Mouse (Mus musculus) cerebellum, adult 18-20 months (tissue): ENCODE measurements at regions not wholly inside any gene's neighbourhood (a gene's known extent, or its start where the extent isn't known, plus 50 kb on each side); places are given as distances from the start of the nearest gene placed in this dataset.

Experiments
- DNase-seq, 2 experiments: peaks; one replicate each; pipeline ENCODE4 v3.0.0; 2021

DNA sequence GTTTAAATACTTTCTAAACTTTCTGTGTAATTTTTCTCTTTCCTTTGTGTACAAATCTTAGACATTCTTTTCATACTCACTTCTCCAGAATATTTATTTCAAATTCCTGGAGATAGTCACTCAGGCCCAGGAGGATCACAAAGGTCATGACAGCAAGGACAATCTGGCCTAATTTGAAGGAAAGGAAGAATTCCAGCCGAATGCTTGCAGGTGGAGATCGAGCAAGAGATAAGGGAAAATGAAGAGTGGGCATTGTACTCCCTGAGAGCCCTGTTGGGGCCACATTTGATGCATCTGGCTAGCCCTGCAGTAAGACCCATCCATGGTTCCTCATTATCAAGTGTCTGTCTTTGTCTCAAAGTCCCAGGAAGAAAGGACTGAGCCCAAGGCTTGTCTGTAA lies 66.0 kb upstream of the Jazf1 start:
- no peak for DNase-seq

DNA sequence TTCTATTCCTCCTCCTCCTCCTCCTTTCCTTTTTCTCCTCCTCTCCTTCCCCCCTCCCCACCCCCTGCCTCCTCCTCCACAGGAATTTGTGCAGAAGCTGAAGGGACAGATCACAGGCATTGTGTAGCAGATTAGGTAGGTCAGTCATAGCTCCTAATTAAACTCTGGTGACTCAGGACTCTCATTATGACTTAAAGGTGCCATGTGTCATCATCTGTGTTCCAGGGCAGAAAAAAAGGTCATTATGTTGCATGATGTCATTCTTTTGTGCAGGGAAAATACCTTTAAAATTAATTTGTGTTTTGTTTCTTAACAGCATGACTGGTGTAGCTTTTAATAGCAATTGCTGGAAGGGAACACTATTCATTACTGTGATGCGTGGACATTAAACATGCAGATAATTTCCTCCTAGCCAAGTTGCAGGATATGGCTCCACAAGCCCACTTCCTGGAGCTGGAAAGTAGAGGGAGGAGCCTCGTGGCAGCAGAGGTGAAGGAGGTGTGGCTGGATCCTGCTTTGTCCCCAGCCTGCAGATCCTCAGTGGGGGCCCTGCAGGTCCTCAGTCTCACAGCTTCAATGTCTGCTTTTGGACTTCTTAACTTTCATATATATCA lies 62.4 kb upstream of the Jazf1 start:
- DNase-seq = no peak

DNA sequence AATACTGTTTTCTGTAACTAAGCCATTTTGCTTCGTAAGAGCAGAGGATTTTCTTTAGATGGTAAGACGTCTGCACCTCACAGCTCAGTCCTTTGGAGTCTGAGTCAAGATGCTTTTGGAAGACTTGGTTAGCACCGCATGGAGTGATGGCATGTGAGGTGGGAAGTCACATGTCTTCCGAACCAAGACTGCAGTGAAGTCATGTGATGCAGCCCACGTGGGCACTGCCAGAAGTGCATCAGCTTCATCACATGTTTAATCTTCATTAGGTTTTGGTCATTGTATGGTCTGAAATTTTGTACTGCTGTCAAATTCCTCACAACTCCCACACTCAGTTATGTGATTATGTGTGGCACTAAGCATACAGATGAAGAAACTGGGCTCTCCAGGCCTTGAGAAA lies 58.3 kb upstream of the Jazf1 start:
- DNase-seq = no peak

DNA sequence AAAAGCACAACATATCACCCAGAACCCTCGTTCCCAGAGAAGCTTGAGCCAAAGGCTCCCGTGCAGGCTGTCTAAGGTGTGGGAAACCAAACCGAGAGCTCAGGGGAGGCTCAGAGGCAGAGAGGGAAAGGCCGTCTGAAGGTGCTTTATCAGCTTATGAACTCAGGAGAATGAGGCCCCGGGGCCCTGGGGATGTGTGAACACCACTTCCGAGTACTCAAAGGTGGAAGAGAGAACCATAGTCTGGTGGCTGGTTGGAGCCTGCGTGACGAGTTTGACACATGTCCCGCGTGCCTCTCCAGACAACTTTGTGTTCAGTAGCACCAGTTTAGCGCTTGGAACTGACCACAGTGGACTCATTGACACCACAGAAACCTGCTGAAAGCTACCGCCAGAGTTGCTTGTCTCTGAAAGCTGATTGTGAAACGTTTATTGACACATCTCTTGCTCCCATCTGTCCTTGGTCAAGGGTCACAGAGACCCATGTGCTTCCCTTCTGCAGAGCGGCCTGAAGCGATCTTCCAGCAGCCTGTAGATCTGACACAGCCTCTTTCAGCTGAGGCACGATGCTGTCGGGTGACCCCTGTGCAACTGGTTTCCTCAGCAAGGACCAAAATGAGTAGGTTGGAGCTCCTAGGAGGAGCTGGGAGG lies 56.5 kb upstream of the Jazf1 start:
- no peak for DNase-seq

DNA sequence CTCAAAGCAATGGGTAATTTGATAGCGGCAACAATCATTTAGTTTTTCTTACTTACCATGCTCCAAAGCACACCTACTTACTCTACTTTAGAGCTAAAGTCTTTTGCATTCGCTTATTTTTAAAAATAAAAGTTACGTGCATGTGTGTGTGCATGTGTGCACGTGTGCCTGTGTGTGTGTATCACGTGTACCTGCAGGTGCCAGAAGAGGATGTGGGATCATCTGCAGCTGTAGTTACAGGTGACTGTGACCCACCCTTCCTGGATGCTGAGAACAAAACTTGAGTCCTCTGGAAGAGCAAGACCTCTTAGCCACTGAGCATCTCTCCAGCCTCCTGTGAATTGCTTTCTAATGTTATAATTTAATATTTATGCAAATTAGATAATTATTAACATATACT lies 52.0 kb upstream of the Jazf1 start:
- DNase-seq = no peak
